Mouse (Mus musculus) adrenal gland, adult 2 months (tissue): ENCODE measurements around the gene Fam129c. TPM values are rescaled to one million over a fixed set of nuclear protein-coding genes. Genes with fewer than 3 reads are reported as not detected.

Source experiments
- microRNA-seq, 2 experiments: library from miRNA; unstranded; fragments of <30 nt; microRNA quantifications; one replicate each; pipeline ENCODE4 v1.2.0; 2021
- polyA plus RNA-seq: library from polyadenylated mRNA; depleted of rRNA; stranded (reverse); fragments of >200 nt; gene quantifications from 2 replicates; pipeline ENCODE4 v1.2.3, GENCODE M21; 2012; rRNA removed
- total RNA-seq, 2 experiments: library from RNA; stranded (reverse); gene quantifications; 2 replicates each; pipeline ENCODE4 v1.2.3; 2021

Fam129c gene
- total and polyA plus RNA-seq, 3 experiments = 2.1 to 2.5 (median 2.5) TPM

Small RNA genes lying within 50 kb of the gene (microRNA-seq; reads per million reads assigned to microRNA genes)
- 0.83 to 1.1 reads per million in 2 experiments for gene Mir6769b

Other genes starting within 250 kb of the Fam129c start
- 100 to 1,000 TPM; 167 to 218 TPM for gene Use1, start 230.8 kb upstream of the Fam129c start, total RNA-seq
- 69.3 and 79.6 TPM in 2 replicates for gene Use1, start 230.8 kb upstream of the Fam129c start, polyA plus RNA-seq
- gene Ocel1, start 226.3 kb upstream of the Fam129c start, total RNA-seq = 10 to 100 TPM; 16.5 to 17.8 TPM
- gene Ocel1, start 226.3 kb upstream of the Fam129c start, polyA plus RNA-seq = 32.1 and 36.1 TPM in 2 replicates
- gene Nr2f6, start 215.7 kb upstream of the Fam129c start, total RNA-seq = 10 to 100 TPM; 49.7 to 71.5 TPM
- 335 and 389 TPM in 2 replicates for gene Nr2f6, start 215.7 kb upstream of the Fam129c start, polyA plus RNA-seq
- gene Ushbp1, start 201.8 kb upstream of the Fam129c start, total RNA-seq = 10 to 100 TPM; 11.9 to 16.8 TPM
- gene Ushbp1, start 201.8 kb upstream of the Fam129c start, polyA plus RNA-seq = 40.1 and 58.8 TPM in 2 replicates
- 100 to 1,000 TPM; 106 to 119 TPM for gene Babam1, start 200.8 kb upstream of the Fam129c start, total RNA-seq
- 143 and 164 TPM in 2 replicates for gene Babam1, start 200.8 kb upstream of the Fam129c start, polyA plus RNA-seq
- under 1 TPM; 0.48 to 0.58 TPM for gene Ankle1, start 191.6 kb upstream of the Fam129c start, total RNA-seq
- gene Ankle1, start 191.6 kb upstream of the Fam129c start, polyA plus RNA-seq = 3.4 and 4.2 TPM in 2 replicates
- 10 to 100 TPM; 52.1 to 64.4 TPM for gene Abhd8, start 134.0 kb upstream of the Fam129c start, total RNA-seq
- 220 and 223 TPM in 2 replicates for gene Abhd8, start 134.0 kb upstream of the Fam129c start, polyA plus RNA-seq
- 100 to 1,000 TPM; 130 to 133 TPM for gene Mrpl34, start 132.7 kb upstream of the Fam129c start, total RNA-seq
- gene Mrpl34, start 132.7 kb upstream of the Fam129c start, polyA plus RNA-seq = 230 and 261 TPM in 2 replicates
- 10 to 100 TPM; 54.7 to 76.7 TPM for gene Dda1, start 128.4 kb upstream of the Fam129c start, total RNA-seq
- gene Dda1, start 128.4 kb upstream of the Fam129c start, polyA plus RNA-seq = 129 and 149 TPM in 2 replicates
- 10 to 100 TPM in 1 of 2 experiments, 1 to 10 TPM in 1; 9.9 to 16.4 TPM for gene Ano8, start 111.7 kb upstream of the Fam129c start, total RNA-seq
- gene Ano8, start 111.7 kb upstream of the Fam129c start, polyA plus RNA-seq = 44.9 and 54.6 TPM in 2 replicates
- gene Gtpbp3, start 109.5 kb upstream of the Fam129c start, total RNA-seq = 10 to 100 TPM; 15.6 to 26.7 TPM
- 58.3 and 77.4 TPM in 2 replicates for gene Gtpbp3, start 109.5 kb upstream of the Fam129c start, polyA plus RNA-seq
- gene Plvap, start 85.9 kb upstream of the Fam129c start, total RNA-seq = 100 to 1,000 TPM; 198 to 219 TPM
- gene Plvap, start 85.9 kb upstream of the Fam129c start, polyA plus RNA-seq = 559 and 580 TPM in 2 replicates
- not detected for gene Ccdc194, start 71.9 kb upstream of the Fam129c start, total RNA-seq
- not detected in 2 replicates for gene Ccdc194, start 71.9 kb upstream of the Fam129c start, polyA plus RNA-seq
- gene Bst2, start 60.2 kb upstream of the Fam129c start, total RNA-seq = 10 to 100 TPM; 63.1 to 98.6 TPM
- gene Bst2, start 60.2 kb upstream of the Fam129c start, polyA plus RNA-seq = 457 and 528 TPM in 2 replicates
- gene Mvb12a, start 54.7 kb upstream of the Fam129c start, total RNA-seq = 10 to 100 TPM; 64.7 to 74.4 TPM
- 230 and 237 TPM in 2 replicates for gene Mvb12a, start 54.7 kb upstream of the Fam129c start, polyA plus RNA-seq
- 1 to 10 TPM; 4.1 to 6.8 TPM for gene Tmem221, start 38.8 kb upstream of the Fam129c start, total RNA-seq
- gene Tmem221, start 38.8 kb upstream of the Fam129c start, polyA plus RNA-seq = 31.6 and 35.2 TPM in 2 replicates
- 1 to 10 TPM; 1.2 to 1.6 TPM for gene Nxnl1, start 31.0 kb upstream of the Fam129c start, total RNA-seq
- 0.26 and 0.54 TPM in 2 replicates for gene Nxnl1, start 31.0 kb upstream of the Fam129c start, polyA plus RNA-seq
- 100 to 1,000 TPM; 195 to 212 TPM for gene Slc27a1, start 28.8 kb upstream of the Fam129c start, total RNA-seq
- 479 and 725 TPM in 2 replicates for gene Slc27a1, start 28.8 kb upstream of the Fam129c start, polyA plus RNA-seq
- 100 to 1,000 TPM; 125 to 142 TPM for gene Pgls, start 5.5 kb upstream of the Fam129c start, total RNA-seq
- gene Pgls, start 5.5 kb upstream of the Fam129c start, polyA plus RNA-seq = 675 and 694 TPM in 2 replicates
- 10 to 100 TPM; 53.3 to 60.8 TPM for gene Colgalt1, start 13.3 kb downstream of the Fam129c start, total RNA-seq
- 201 and 217 TPM in 2 replicates for gene Colgalt1, start 13.3 kb downstream of the Fam129c start, polyA plus RNA-seq
- 10 to 100 TPM in 1 of 2 experiments, 1 to 10 TPM in 1; 6.0 to 10.5 TPM for gene Unc13a, start 74.1 kb downstream of the Fam129c start, total RNA-seq
- gene Unc13a, start 74.1 kb downstream of the Fam129c start, polyA plus RNA-seq = 4.4 and 6.3 TPM in 2 replicates
- 10 to 100 TPM in 1 of 2 experiments, 1 to 10 TPM in 1; 9.4 to 19.0 TPM for gene Jak3, start 78.6 kb downstream of the Fam129c start, total RNA-seq
- 32.3 and 44.2 TPM in 2 replicates for gene Jak3, start 78.6 kb downstream of the Fam129c start, polyA plus RNA-seq
- gene Insl3, start 91.6 kb downstream of the Fam129c start, total RNA-seq = 1 to 10 TPM; 7.1 to 7.5 TPM
- 39.2 and 39.3 TPM in 2 replicates for gene Insl3, start 91.6 kb downstream of the Fam129c start, polyA plus RNA-seq
- gene B3gnt3, start 104.1 kb downstream of the Fam129c start, total RNA-seq = 1 to 10 TPM; 4.4 to 5.7 TPM
- gene B3gnt3, start 104.1 kb downstream of the Fam129c start, polyA plus RNA-seq = 14.4 and 17.5 TPM in 2 replicates
- gene Fcho1, start 128.1 kb downstream of the Fam129c start, total RNA-seq = 1 to 10 TPM; 1.8 to 2.7 TPM
- 8.2 and 10.6 TPM in 2 replicates for gene Fcho1, start 128.1 kb downstream of the Fam129c start, polyA plus RNA-seq